32 mouse cellular contexts compared by ENCODE assay signal in the genomic region with DNA sequence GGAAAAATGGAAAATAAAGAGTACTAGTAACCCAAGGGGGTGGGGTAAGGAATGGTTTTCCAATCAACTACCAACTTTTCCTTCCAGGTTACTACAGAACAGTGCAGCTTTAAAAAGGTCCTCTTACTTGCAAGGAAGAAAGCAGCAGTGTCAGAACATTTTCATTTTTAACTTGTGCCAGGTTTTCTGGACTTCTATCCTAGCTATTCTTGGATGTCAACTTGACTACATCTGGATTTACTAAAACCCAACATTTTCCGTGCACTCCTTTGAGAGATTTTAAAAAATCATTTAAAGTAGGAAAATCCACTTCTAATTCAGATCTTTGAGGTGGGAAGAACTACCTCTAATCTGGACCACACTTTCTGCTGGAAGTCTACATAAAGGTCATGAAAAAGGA.
"Had no signal": no experiment of that assay in that cellular context is flagged by ENCODE, and none has a peak within 500 bp of the region (broad histone marks: within the 10 kb centered on the region; RNA-seq: fewer than 3 reads in every experiment).

No protein-coding gene starts in this region.

- H3K4me2 ChIP-seq: limb, embryonic 12.5 days; limb, embryonic 13.5 days; limb, embryonic 15.5 days; liver, embryonic 11.5 days; liver, embryonic 12.5 days; liver, embryonic 13.5 days; liver, embryonic 15.5 days; lung, embryonic 14.5 days; lung, embryonic 15.5 days; midbrain, embryonic 11.5 days; midbrain, embryonic 12.5 days; midbrain, embryonic 13.5 days; midbrain, embryonic 15.5 days; neural tube, embryonic 12.5 days had no signal

- H3K4me3 ChIP-seq: left cerebral cortex, adult 2 months; limb, embryonic 12.5 days; limb, embryonic 13.5 days; limb, embryonic 15.5 days; liver, embryonic 12.5 days; liver, embryonic 13.5 days; liver, embryonic 15.5 days; lung, embryonic 15.5 days; megakaryocyte, embryonic 14.5 days; midbrain, embryonic 10.5 days; midbrain, embryonic 12.5 days; midbrain, embryonic 13.5 days; midbrain, embryonic 15.5 days; myocyte; neural tube, embryonic 12.5 days had no signal

- H3K4me1 ChIP-seq: limb, embryonic 12.5 days; limb, embryonic 13.5 days; limb, embryonic 15.5 days; liver, embryonic 12.5 days; liver, embryonic 13.5 days; liver, embryonic 15.5 days; lung, embryonic 15.5 days; megakaryocyte, embryonic 14.5 days; midbrain, embryonic 10.5 days; midbrain, embryonic 12.5 days; midbrain, embryonic 13.5 days; midbrain, embryonic 15.5 days; neural tube, embryonic 12.5 days had no signal

- DNase-seq: left cerebral cortex, postnatal 4 days; liver; liver, embryonic 13.5 days; liver, postnatal 0 days; lung, adult 18-20 months; lung, adult 2 months; lung, embryonic 14.5 days; lung, postnatal 10 days; lung, postnatal 14 days; lung, postnatal 36 days; lung, postnatal 4 days; midbrain, embryonic 14.5 days had no signal

- ATAC-seq: liver, embryonic 12.5 days; liver, postnatal 0 days; lung, postnatal 0 days; midbrain, embryonic 13.5 days; midbrain, embryonic 15.5 days; midbrain, embryonic 16.5 days had no signal

- H3K36me3 ChIP-seq: limb, embryonic 12.5 days; limb, embryonic 13.5 days; limb, embryonic 15.5 days; liver, embryonic 12.5 days; liver, embryonic 13.5 days; liver, embryonic 15.5 days; lung, embryonic 15.5 days; midbrain, embryonic 10.5 days; midbrain, embryonic 12.5 days; midbrain, embryonic 13.5 days; midbrain, embryonic 15.5 days; neural tube, embryonic 12.5 days had no signal

- H3K27ac ChIP-seq: left cerebral cortex, adult 2 months; limb, embryonic 12.5 days; limb, embryonic 13.5 days; limb, embryonic 15.5 days; liver, embryonic 12.5 days; liver, embryonic 13.5 days; liver, embryonic 14.5 days; liver, embryonic 15.5 days; lung, embryonic 15.5 days; macrophage; midbrain, embryonic 10.5 days; midbrain, embryonic 12.5 days; midbrain, embryonic 13.5 days; midbrain, embryonic 15.5 days; neural tube, embryonic 12.5 days had no signal

- H3K27me3 ChIP-seq: limb, embryonic 12.5 days; limb, embryonic 13.5 days; limb, embryonic 15.5 days; liver, embryonic 12.5 days; liver, embryonic 13.5 days; liver, embryonic 15.5 days; lung, embryonic 15.5 days; megakaryocyte, embryonic 14.5 days; midbrain, embryonic 12.5 days; midbrain, embryonic 13.5 days; midbrain, embryonic 15.5 days; neural tube, embryonic 12.5 days had no signal

- H3K9ac ChIP-seq: limb, embryonic 12.5 days; limb, embryonic 13.5 days; limb, embryonic 15.5 days; liver, embryonic 12.5 days; liver, embryonic 13.5 days; liver, embryonic 14.5 days; liver, embryonic 15.5 days; liver, postnatal 0 days; lung, embryonic 14.5 days; lung, embryonic 15.5 days; midbrain, embryonic 12.5 days; midbrain, embryonic 13.5 days; midbrain, embryonic 15.5 days; neural tube, embryonic 12.5 days had no signal

- H3K9me3 ChIP-seq: limb, embryonic 13.5 days; limb, embryonic 15.5 days; liver, embryonic 12.5 days; liver, embryonic 13.5 days; liver, embryonic 15.5 days; lung, embryonic 15.5 days; midbrain, embryonic 13.5 days; neural tube, embryonic 12.5 days had no signal
